Mouse (Mus musculus) heart, embryonic 14.5 days (tissue): ENCODE results near the gene Pou2f3. TPM values are rescaled to one million over a fixed set of nuclear protein-coding genes. Genes with fewer than 3 reads are reported as not detected.

Source experiments
- ATAC-seq: fragments of 200-750 bp; cut with Nextera tagmentation; 2 replicates; pipeline ENCODE4 v1.8.0; 2017; ENCODE audit warnings: low read depth, moderate TSS enrichment; ENCODE audit not compliant: insufficient number of reproducible peaks, insufficient read depth, low FRiP score
- H3K27ac ChIP-seq, 2 experiments: fragments of 200-500 bp in 1 of 2; fragments of 300-500 bp in 1 of 2; sonication (generic) in 1 of 2; replicated peaks in 1 of 2; 2 replicates each; pipeline ENCODE4 v1.5.1; 2012 to 2014; ENCODE audit warnings: low read depth in 2 of 2, low read length in 2 of 2, control low read depth in 1 of 2, mild to moderate bottlenecking in 1 of 2, mixed read lengths in 1 of 2; ENCODE audit not compliant: control insufficient read depth in 1 of 2, insufficient read depth in 1 of 2
- H3K27me3 ChIP-seq: fragments of 300-500 bp; sonication (generic); 2 replicates; pipeline ENCODE4 v1.6.1; 2014; ENCODE audit warnings: mild to moderate bottlenecking, low read length, control low read depth; ENCODE audit not compliant: control insufficient read depth, insufficient read depth
- H3K36me3 ChIP-seq: fragments of 300-500 bp; sonication (generic); 2 replicates; pipeline ENCODE4 v1.6.1; 2014; ENCODE audit warnings: mild to moderate bottlenecking, control low read depth, low read length, mixed read lengths; ENCODE audit not compliant: control insufficient read depth, insufficient read depth
- H3K4me1 ChIP-seq, 2 experiments: fragments of 200-500 bp in 1 of 2; fragments of 300-500 bp in 1 of 2; sonication (generic) in 1 of 2; 2 replicates each; pipeline ENCODE4 v1.6.1; 2012 to 2014; ENCODE audit warnings: low read length in 2 of 2, control low read depth in 1 of 2, mixed read lengths in 1 of 2; ENCODE audit not compliant: control insufficient read depth in 2 of 2, insufficient read depth in 2 of 2
- H3K4me2 ChIP-seq: fragments of 300-500 bp; sonication (generic); 2 replicates; pipeline ENCODE4 v1.6.1; 2014; ENCODE audit warnings: mild to moderate bottlenecking, low read length
- H3K4me3 ChIP-seq, 2 experiments: fragments of 200-500 bp in 1 of 2; fragments of 300-500 bp in 1 of 2; sonication (generic) in 1 of 2; 2 replicates each; pipeline ENCODE4 v1.5.1; 2012 to 2014; ENCODE audit warnings: low read length in 2 of 2, mild to moderate bottlenecking in 2 of 2, control low read depth in 1 of 2, low read depth in 1 of 2, moderate library complexity in 1 of 2; ENCODE audit not compliant: control insufficient read depth in 1 of 2, insufficient read depth in 1 of 2
- H3K9ac ChIP-seq: fragments of 300-500 bp; sonication (generic); 2 replicates; pipeline ENCODE4 v1.6.1; 2014; ENCODE audit warnings: mild to moderate bottlenecking, low read length
- H3K9me3 ChIP-seq: fragments of 300-500 bp; sonication (generic); 2 replicates; pipeline ENCODE4 v1.6.1; 2016; ENCODE audit warnings: low read length, control low read depth; ENCODE audit not compliant: control insufficient read depth
- WGBS: fragments of 180-500 bp; shearing (Covaris S2); extraction: QIAGEN DNeasy Blood & Tissue Kit; methylation state at CpG from one replicate; pipeline ENCODE4 v1.1.7; 2014; 5-methylcytosine and 5-hydroxymethylcytosine counted together
- polyA plus RNA-seq: library from polyadenylated mRNA; unstranded; fragments of >200 nt; fragmentation: Nextera tagmentation; extraction: Ambion mirVana; gene quantifications from 2 replicates; pipeline ENCODE4 v1.2.1, GENCODE M21; 2014

Gene Pou2f3
- polyA plus RNA-seq, 1 experiment from 2014 or later: 0.12 TPM

GRCm38 (mm10) chr9:43231805-43232204 is 21.6 kb upstream of the Pou2f3 start:
- Histone ChIP-seq H3K4me3 (no peak overlapping the region), H3K4me1 (peaks cover 45 to 66% of the 10 kb centered on the region in 2 experiments), H3K27me3 (no peaks in the 10 kb centered on the region), H3K9ac (peak overlapping the region; percentile 6; the same call in 1 of the 2 replicates), H3K4me2 (0 out of 2 replicates have a peak overlapping the region, but pooled peaks have one; percentile 12), H3K36me3 (0 out of 2 replicates have a peak, but pooled peaks cover 2% of the 10 kb centered on the region), H3K9me3 (no peaks in the 10 kb centered on the region), H3K27ac (peak overlapping the region; percentile 48 to 62; a peak in 2 of 4 replicates)
- 53% methylated on average over 4 of the region's 4 CpGs for WGBS
- ATAC-seq: peak; percentile 70

GRCm38 (mm10) chr9:43230886-43231285 is 20.7 kb upstream of the Pou2f3 start:
- peak; percentile 25; the same call in 1 of the 2 replicates for ATAC-seq
- Histone ChIP-seq H3K4me2 (peak overlapping the region; percentile 12; the same call in 1 of the 2 replicates), H3K27ac (peak overlapping the region; percentile 48 to 62; a peak in 3 of 4 replicates), H3K4me1 (peaks cover 45 to 65% of the 10 kb centered on the region in 2 experiments), H3K36me3 (no peaks in the 10 kb centered on the region), H3K9ac (0 out of 2 replicates have a peak overlapping the region, but pooled peaks have one; percentile 30), H3K4me3 (no peak overlapping the region), H3K9me3 (no peaks in the 10 kb centered on the region), H3K27me3 (no peaks in the 10 kb centered on the region)
- WGBS: 47% methylated on average over 4 of the region's 4 CpGs

GRCm38 (mm10) chr9:43229962-43230361 is 19.8 kb upstream of the Pou2f3 start:
- no peak for ATAC-seq
- Histone ChIP-seq H3K4me1 (peaks cover 46 to 65% of the 10 kb centered on the region in 2 experiments), H3K4me2 (no peak overlapping the region), H3K27ac (no peak overlapping the region), H3K9ac (no peak overlapping the region), H3K27me3 (no peaks in the 10 kb centered on the region), H3K9me3 (no peaks in the 10 kb centered on the region), H3K36me3 (no peaks in the 10 kb centered on the region), H3K4me3 (no peak overlapping the region)
- 78% methylated on average over 7 of the region's 7 CpGs for WGBS

GRCm38 (mm10) chr9:43229398-43229895 is 19.3 kb upstream of the Pou2f3 start:
- no peaks in the 10 kb centered on the region for H3K36me3 ChIP-seq
- H3K4me3 ChIP-seq: no peak overlapping the region
- peaks cover 45 to 65% of the 10 kb centered on the region in 2 experiments for H3K4me1 ChIP-seq
- H3K4me2 ChIP-seq: no peak overlapping the region
- no peak for ATAC-seq
- H3K27me3 ChIP-seq: no peaks in the 10 kb centered on the region
- no peaks in the 10 kb centered on the region for H3K9me3 ChIP-seq
- WGBS: 88% methylated on average over 10 of the region's 10 CpGs
- no peak overlapping the region for H3K9ac ChIP-seq
- no peak overlapping the region for H3K27ac ChIP-seq

GRCm38 (mm10) chr9:43228745-43229144 is 18.6 kb upstream of the Pou2f3 start:
- H3K4me1 ChIP-seq: peaks cover 40 to 59% of the 10 kb centered on the region in 2 experiments
- WGBS: 87% methylated on average over 2 of the region's 2 CpGs

GRCm38 (mm10) chr9:43227626-43228025 is 17.5 kb upstream of the Pou2f3 start:
- Histone ChIP-seq H3K4me2 (no peak overlapping the region), H3K36me3 (peaks cover 7% of the 10 kb centered on the region; the same call in 1 of the 2 replicates), H3K4me1 (peaks cover 35 to 47% of the 10 kb centered on the region in 2 experiments), H3K4me3 (no peak overlapping the region), H3K9me3 (no peaks in the 10 kb centered on the region), H3K27ac (no peak overlapping the region), H3K27me3 (no peaks in the 10 kb centered on the region), H3K9ac (no peak overlapping the region)
- 71% methylated on average over 8 of the region's 8 CpGs for WGBS
- ATAC-seq: no peak

More at GRCm38 (mm10) chr9:43228745-43229144, 18.6 kb upstream of the Pou2f3 start:
- Histone ChIP-seq H3K9ac (no peak overlapping the region), H3K36me3 (peaks cover 4% of the 10 kb centered on the region; the same call in 1 of the 2 replicates), H3K9me3 (no peaks in the 10 kb centered on the region), H3K4me2 (no peak overlapping the region), H3K27me3 (no peaks in the 10 kb centered on the region), H3K27ac (no peak overlapping the region), H3K4me3 (no peak overlapping the region)
- ATAC-seq: no peak

- Histone ChIP-seq H3K27me3 (no peaks in the 10 kb centered on the region), H3K36me3 (peaks cover 11% of the 10 kb centered on the region), H3K4me2 (no peak overlapping the region), H3K4me1 (peaks cover 28 to 38% of the 10 kb centered on the region in 2 experiments), H3K9me3 (no peaks in the 10 kb centered on the region), H3K4me3 (no peak overlapping the region), H3K27ac (0 out of 4 replicates have a peak overlapping the region, but pooled peaks of 1 of the 2 experiments have one; percentile 65), H3K9ac (no peak overlapping the region)
- ATAC-seq: no peak
- WGBS: 68% methylated on average over 9 of the region's 9 CpGs
These were observed 16.5 kb upstream of the Pou2f3 start for GRCm38 (mm10) chr9:43226573-43227160.
